Comparison of ENCODE assay signal across 8 mouse cellular contexts in genomic region chr8:83782832-83783558, GRCm38 (mm10). TPM values are rescaled to one million over a fixed set of nuclear protein-coding genes. Genes with fewer than 3 reads are reported as not detected.
DNase-seq lines count a peak whose midpoint lies in the region; ATAC-seq lines count a peak whose summit lies in the region.

No protein-coding gene starts in this region.

- 13% methylated on average over 28 of the region's 28 CpGs for WGBS in hindbrain, embryonic 15.5 days

- peak overlapping the region; percentile 41 for H3K4me2 ChIP-seq in hindbrain, embryonic 15.5 days

- H3K4me3 ChIP-seq in hindbrain, embryonic 15.5 days, result peak overlapping the region; percentile 8; the same call in 1 of the 2 replicates

- H3K27me3 ChIP-seq in hindbrain, embryonic 15.5 days, result no peaks in the 10 kb centered on the region

- ATAC-seq in hindbrain, embryonic 15.5 days (ENCODE audit: low FRiP score, low read depth), result peak; percentile 90

- H3K36me3 ChIP-seq in hindbrain, embryonic 15.5 days, result no peaks in the 10 kb centered on the region

- H3K9me3 ChIP-seq in hindbrain, embryonic 15.5 days, result no peaks in the 10 kb centered on the region

- H3K9ac ChIP-seq in hindbrain, embryonic 15.5 days, result peak overlapping the region; percentile 9; the same call in 1 of the 2 replicates

- peak overlapping the region; percentile 66 for H3K27ac ChIP-seq in hindbrain, embryonic 15.5 days (replicated peaks)

- DNase-seq in R1 (ENCODE audit: low read depth, low spot score), result peak; percentile 74
- DNase-seq in cerebellum, postnatal 4 days (ENCODE audit: low spot score in 2 of 2), result peak; percentile 85 to 92
- peak; percentile 78 for DNase-seq in gastrocnemius, adult 18-20 months (ENCODE audit: low spot score)
- peak; percentile 76 for DNase-seq in left cerebral cortex, adult 11 months (ENCODE audit: low spot score)
- DNase-seq in lung, postnatal 36 days, result peak; percentile 90
- DNase-seq in retina, embryonic 14.5 days (ENCODE audit: low spot score), result peak; percentile 88
- DNase-seq in thymus, postnatal 25 days, result peak; percentile 90

- peaks cover 8% of the 10 kb centered on the region; the same call in 1 of the 2 replicates for H3K4me1 ChIP-seq in hindbrain, embryonic 15.5 days (replicated peaks)

RNA-seq across cellular contexts. Expression of gene Adgre5, which starts 41.9 kb away (rescaled TPM):
- 10 to 100 TPM; 16.9 to 22.9 TPM for total RNA-seq in gastrocnemius, adult 18-20 months (2021)
- 11.0 and 13.4 TPM in 2 replicates for polyA plus RNA-seq in hindbrain, embryonic 15.5 days (2015; fragmentation: Nextera tagmentation; extraction: Ambion mirVana)

Comparison
In these comparisons a context has a peak if more than half of its experiments do, and no peak if none do; other contexts are left out.
1. Peak in every context shown above with its lines: DNase-seq, ATAC-seq, H3K4me3 ChIP-seq and H3K27ac ChIP-seq.